Mouse (Mus musculus) spleen, adult 2 months (tissue): Measurements from ENCODE around the gene Vwa5b1. TPM values are rescaled to one million over a fixed set of nuclear protein-coding genes. Genes with fewer than 3 reads are reported as not detected.

ENCODE experiments used
- DNase-seq, 2 experiments: peaks; one replicate each; pipeline versions ENCODE4 v3.0.0 to v3.0.0-alpha.2; 2012 to 2021; ENCODE audit warnings: low spot score in 2 of 2, low read depth in 1 of 2
- H3K27ac ChIP-seq: fragments of 200-500 bp; 2 replicates; pipeline ENCODE4 v1.5.1; 2012; ENCODE audit warnings: low read length, inconsistent platforms; ENCODE audit not compliant: insufficient read depth
- H3K27me3 ChIP-seq: fragments of 200-500 bp; 2 replicates; pipeline ENCODE4 v1.6.1; 2012; ENCODE audit warnings: mild to moderate bottlenecking, moderate library complexity, low read length, inconsistent platforms; ENCODE audit not compliant: control insufficient read depth, insufficient read depth
- H3K36me3 ChIP-seq: fragments of 200-500 bp; 2 replicates; pipeline ENCODE4 v1.6.1; 2012; ENCODE audit warnings: mild to moderate bottlenecking, low read length, inconsistent platforms; ENCODE audit not compliant: control insufficient read depth, insufficient read depth
- H3K4me1 ChIP-seq: fragments of 200-500 bp; 2 replicates; pipeline ENCODE4 v1.6.1; 2011; ENCODE audit warnings: inconsistent platforms; ENCODE audit not compliant: control insufficient read depth, insufficient read depth, insufficient read length
- H3K4me3 ChIP-seq: fragments of 200-500 bp; 2 replicates; pipeline ENCODE4 v1.5.1; 2011; ENCODE audit warnings: mild to moderate bottlenecking, inconsistent platforms; ENCODE audit not compliant: insufficient read depth, insufficient read length; ENCODE audit errors: extremely low read depth
- CTCF ChIP-seq: fragments of 200-500 bp; IDR thresholded peaks from 2 replicates; pipeline ENCODE4 v1.5.1; 2011; ENCODE audit warnings: mild to moderate bottlenecking, inconsistent platforms; ENCODE audit not compliant: insufficient read depth, insufficient read length, insufficient replicate concordance; ENCODE audit errors: extremely low read depth
- POLR2A ChIP-seq: fragments of 200-500 bp; IDR thresholded peaks from 2 replicates; pipeline ENCODE4 v1.6.1; 2011; ENCODE audit warnings: low read depth, low read length, inconsistent platforms
- WGBS: fragments of 180-500 bp; shearing (Covaris S2); methylation state at CpG from one replicate; pipeline ENCODE4 v1.1.7; 2018; 5-methylcytosine and 5-hydroxymethylcytosine counted together
- polyA plus RNA-seq: library from polyadenylated mRNA; depleted of rRNA; stranded (reverse); fragments of >200 nt; gene quantifications from 2 replicates; pipeline ENCODE4 v1.2.3, GENCODE M21; 2012

The Vwa5b1 gene
- polyA plus RNA-seq, 1 experiment: not detected

DNA sequence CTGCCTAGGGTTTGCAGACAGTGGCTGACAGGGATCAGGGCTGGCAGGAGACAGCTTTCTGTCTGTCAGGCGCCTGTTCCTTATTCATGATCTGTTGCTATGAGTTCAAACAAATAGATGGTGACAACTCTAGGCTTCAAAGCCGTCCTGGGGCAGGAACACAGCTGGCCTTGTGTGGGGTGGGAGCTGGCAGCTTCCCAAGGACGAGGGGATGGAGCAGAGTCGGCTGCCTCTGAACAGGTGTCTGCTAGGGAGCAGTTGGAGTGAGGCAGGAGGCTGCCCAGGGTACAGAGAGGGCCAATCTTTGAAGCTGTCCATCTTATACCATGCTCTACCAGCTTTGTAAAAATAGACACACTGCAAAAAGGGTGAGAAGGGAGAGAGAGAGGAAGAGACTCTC is 6.6 kb upstream of the Vwa5b1 start:
- Histone ChIP-seq H3K27me3 (no peaks in the 10 kb centered on the region), H3K4me1 (no peaks in the 10 kb centered on the region), H3K36me3 (no peaks in the 10 kb centered on the region), H3K4me3 (no peak overlapping the region), H3K27ac (no peak overlapping the region)
- 26% methylated on average over 4 of the region's 4 CpGs for WGBS
- DNase-seq: no peak
- no peak for TF ChIP-seq POLR2A
- no peak for TF ChIP-seq CTCF

DNA sequence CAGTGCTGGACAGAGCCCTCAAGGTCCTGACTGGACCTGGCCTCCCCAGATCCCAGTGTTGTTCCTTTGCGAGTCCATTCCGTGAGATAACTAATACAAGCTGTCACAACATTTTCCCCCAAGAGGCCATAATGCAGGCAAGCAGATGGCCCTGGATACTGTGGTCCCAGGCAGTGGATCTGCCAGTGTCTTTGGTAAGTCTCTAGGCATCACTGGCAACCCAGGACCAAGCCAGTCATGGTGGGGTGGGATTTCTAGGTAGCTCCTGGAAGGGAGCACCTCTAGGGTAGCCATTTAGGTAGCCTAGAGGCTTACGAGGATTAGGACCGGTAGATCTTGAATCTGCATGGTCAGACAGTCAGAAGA is 445 bp upstream of the Vwa5b1 start:
- no peak for DNase-seq
- Histone ChIP-seq H3K4me1 (no peaks in the 10 kb centered on the region), H3K27me3 (no peaks in the 10 kb centered on the region), H3K4me3 (no peak overlapping the region), H3K27ac (no peak overlapping the region), H3K36me3 (no peaks in the 10 kb centered on the region)
- WGBS: 52% methylated on average over 4 of the region's 4 CpGs
- TF ChIP-seq POLR2A (no peak), CTCF (no peak)

- no peaks in the 10 kb centered on the region for H3K27me3 ChIP-seq
- TF ChIP-seq CTCF (no peak), POLR2A (no peak)
- no peaks in the 10 kb centered on the region for H3K36me3 ChIP-seq
- WGBS: 60% methylated on average over 5 of the region's 5 CpGs
- H3K4me1 ChIP-seq: no peaks in the 10 kb centered on the region
- H3K4me3 ChIP-seq: no peak overlapping the region
- no peak overlapping the region for H3K27ac ChIP-seq
- no peak for DNase-seq
Observed at GRCm38 (mm10) chr4:138628256-138628655, 7.4 kb downstream of the Vwa5b1 start.

- Histone ChIP-seq H3K27me3 (no peaks in the 10 kb centered on the region), H3K4me3 (no peak overlapping the region), H3K4me1 (no peaks in the 10 kb centered on the region), H3K27ac (no peak overlapping the region), H3K36me3 (no peaks in the 10 kb centered on the region)
- no peak for DNase-seq
- 18% methylated on average over 8 of the region's 8 CpGs for WGBS
- no peak for TF ChIP-seq POLR2A
- TF ChIP-seq CTCF: no peak
Observed at GRCm38 (mm10) chr4:138614454-138614853, 21.2 kb downstream of the Vwa5b1 start.

DNA sequence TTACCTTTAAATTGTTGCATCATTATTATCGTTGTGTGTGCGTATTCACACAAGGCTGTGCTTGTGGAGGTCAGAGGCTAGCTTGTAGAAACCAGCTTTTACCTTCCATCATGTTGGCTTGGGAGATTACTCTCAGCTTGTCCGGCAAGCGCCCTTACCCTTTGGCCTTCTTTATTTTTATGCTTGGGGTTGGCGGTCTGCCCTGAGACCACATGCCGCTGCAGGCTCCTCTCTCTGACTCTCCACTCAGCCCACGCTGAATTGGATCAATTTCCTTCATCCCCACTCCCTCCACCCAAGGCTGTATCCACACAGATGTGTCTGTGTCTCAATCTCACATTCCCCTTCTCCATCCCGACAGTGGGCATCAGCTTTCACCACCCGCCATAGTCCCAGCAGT is 33.8 kb downstream of the Vwa5b1 start:
- WGBS: 85% methylated on average over 9 of the region's 9 CpGs
- H3K27ac ChIP-seq: no peak overlapping the region
- H3K27me3 ChIP-seq: no peaks in the 10 kb centered on the region
- TF ChIP-seq CTCF (no peak), POLR2A (no peak)
- no peaks in the 10 kb centered on the region for H3K4me1 ChIP-seq
- no peaks in the 10 kb centered on the region for H3K36me3 ChIP-seq
- DNase-seq: no peak
- no peak overlapping the region for H3K4me3 ChIP-seq

DNA sequence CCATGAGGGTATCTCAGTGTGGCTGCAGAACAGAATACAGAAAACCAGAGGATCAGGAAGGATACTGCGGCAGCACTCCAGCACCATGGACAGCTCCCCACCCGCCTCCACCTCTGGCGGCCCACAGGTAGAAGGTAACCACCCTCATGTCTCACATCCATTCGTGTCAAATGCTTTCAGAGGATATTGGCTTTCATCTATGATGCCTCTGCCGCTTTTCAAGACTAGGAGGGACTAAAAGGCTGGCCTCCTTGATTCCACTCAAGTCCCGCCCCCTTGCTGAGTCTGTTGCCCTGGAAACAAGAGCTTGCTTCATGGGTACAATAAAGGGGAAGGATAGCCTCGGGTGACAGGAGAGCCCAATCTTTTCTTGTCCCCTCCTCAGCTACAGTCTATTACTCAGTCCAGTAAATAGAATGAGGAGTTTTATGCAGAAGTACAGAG is 37.8 kb downstream of the Vwa5b1 start:
- H3K4me1 ChIP-seq: no peaks in the 10 kb centered on the region
- no peak overlapping the region for H3K4me3 ChIP-seq
- no peak overlapping the region for H3K27ac ChIP-seq
- TF ChIP-seq POLR2A (no peak), CTCF (no peak)
- no peaks in the 10 kb centered on the region for H3K27me3 ChIP-seq
- DNase-seq: no peak
- H3K36me3 ChIP-seq: no peaks in the 10 kb centered on the region
- WGBS: 18% methylated on average over 7 of the region's 7 CpGs

GRCm38 (mm10) chr4:138596391-138597130 is 39.1 kb downstream of the Vwa5b1 start:
- no peaks in the 10 kb centered on the region for H3K27me3 ChIP-seq

More at GRCm38 (mm10) chr4:138596391-138597130, 39.1 kb downstream of the Vwa5b1 start:
- H3K27ac ChIP-seq: no peak overlapping the region
- H3K4me1 ChIP-seq: no peaks in the 10 kb centered on the region
- no peak overlapping the region for H3K4me3 ChIP-seq
- 78% methylated on average over 12 of the region's 12 CpGs for WGBS
- no peak for DNase-seq
- no peaks in the 10 kb centered on the region for H3K36me3 ChIP-seq
- TF ChIP-seq POLR2A (no peak), CTCF (no peak)
